Mouse (Mus musculus): Measurements from ENCODE around the gene Tbc1d14.

The Tbc1d14 gene

DNA sequence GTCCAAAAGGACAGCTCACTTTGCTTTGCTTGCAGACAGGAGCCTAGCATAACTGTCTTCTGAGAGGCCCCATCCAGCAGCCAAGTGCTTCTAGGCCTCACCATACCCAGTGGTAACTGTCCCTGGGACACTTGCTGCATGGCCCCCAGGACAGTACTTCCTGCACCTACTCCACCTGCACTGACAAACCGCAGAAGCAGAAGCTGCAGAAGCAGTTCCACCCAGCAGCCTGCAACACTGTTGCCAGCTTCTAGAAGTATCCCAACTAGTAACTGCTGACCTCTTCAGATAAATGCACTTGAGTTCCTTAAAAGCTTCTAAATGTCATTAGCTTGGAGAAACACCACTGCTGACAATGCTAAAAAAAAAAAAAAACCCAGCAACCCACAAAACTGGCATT lies 78.0 kb downstream of the Tbc1d14 start:
- no peak for DNase-seq (ENCODE audit: low spot score in 2 of 2)

- no peak for DNase-seq (ENCODE audit: low spot score in 2 of 2)
These were observed 82.1 kb downstream of the Tbc1d14 start for GRCm38 (mm10) chr5:36510956-36511355.

- DNase-seq (ENCODE audit: low spot score in 2 of 2), result no peak
These were observed 84.7 kb downstream of the Tbc1d14 start for GRCm38 (mm10) chr5:36508351-36508750.

GRCm38 (mm10) chr5:36505643-36506042 lies 87.4 kb downstream of the Tbc1d14 start:
- no peak for DNase-seq (ENCODE audit: low spot score in 2 of 2)

DNA sequence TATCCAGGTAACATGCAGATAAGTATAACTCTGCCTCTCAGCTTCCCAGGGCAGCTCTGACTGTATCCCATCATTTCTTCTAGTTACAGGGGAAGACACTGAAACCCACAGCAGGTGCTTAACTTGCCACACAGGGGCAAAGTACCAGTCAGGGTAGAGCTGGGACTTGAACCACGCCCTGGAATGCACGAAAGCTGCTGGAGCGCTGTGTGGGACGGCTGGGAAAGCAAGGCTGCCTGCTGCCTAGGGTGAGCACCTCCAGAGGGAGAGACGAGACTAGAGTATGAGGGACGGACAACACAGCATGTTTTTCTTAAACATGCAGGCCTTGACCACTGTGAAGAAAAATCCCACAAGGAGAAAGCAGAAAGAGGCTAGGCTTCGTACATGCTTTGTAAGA lies 87.8 kb downstream of the Tbc1d14 start:
- DNase-seq (ENCODE audit: low spot score in 2 of 2), result no peak

GRCm38 (mm10) chr5:36494709-36495108 lies 98.4 kb downstream of the Tbc1d14 start:
- no peak for DNase-seq (ENCODE audit: low spot score in 2 of 2)

DNA sequence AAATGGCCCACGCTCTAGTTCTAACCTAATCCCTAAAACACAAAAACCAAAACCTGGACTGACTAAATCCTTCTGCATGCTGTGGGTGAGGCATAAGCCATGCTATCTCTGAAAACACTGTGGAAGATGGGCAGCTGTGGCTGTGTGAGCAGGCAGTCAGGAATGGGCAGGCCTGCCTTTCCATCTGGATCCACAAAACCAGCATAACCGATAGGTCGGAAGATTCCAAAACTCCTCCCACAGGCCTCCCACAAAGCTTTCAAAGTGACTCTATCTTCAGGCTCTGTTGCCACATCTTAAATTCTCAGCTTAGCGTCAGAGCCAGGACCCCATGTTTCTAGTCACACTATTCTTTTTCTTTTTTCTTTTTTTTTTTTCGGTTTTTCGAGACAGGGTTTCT lies 99.2 kb downstream of the Tbc1d14 start:
- no peak for DNase-seq (ENCODE audit: low spot score in 2 of 2)

DNA sequence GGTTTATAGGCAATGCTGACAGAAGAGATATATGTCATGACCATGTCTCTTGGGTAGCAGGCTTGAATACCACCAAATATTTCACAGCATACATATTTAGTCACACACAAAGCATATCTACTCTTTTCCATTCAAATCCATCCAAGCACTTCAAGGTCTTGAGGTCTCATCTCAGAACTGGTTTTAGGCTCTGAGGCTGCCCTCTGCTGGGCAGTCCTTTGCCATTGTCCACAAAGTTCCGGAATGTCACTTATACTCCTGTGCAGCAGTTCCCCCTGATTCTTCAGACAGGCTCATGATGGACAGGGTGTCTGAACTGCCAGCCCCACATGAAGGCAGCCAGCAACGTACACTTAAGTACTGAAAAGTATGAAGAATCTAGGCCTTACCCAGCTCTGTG lies 103.9 kb downstream of the Tbc1d14 start:
- peak in 1 of 2 experiments; percentile 10 for DNase-seq (ENCODE audit: low spot score in 2 of 2)

DNA sequence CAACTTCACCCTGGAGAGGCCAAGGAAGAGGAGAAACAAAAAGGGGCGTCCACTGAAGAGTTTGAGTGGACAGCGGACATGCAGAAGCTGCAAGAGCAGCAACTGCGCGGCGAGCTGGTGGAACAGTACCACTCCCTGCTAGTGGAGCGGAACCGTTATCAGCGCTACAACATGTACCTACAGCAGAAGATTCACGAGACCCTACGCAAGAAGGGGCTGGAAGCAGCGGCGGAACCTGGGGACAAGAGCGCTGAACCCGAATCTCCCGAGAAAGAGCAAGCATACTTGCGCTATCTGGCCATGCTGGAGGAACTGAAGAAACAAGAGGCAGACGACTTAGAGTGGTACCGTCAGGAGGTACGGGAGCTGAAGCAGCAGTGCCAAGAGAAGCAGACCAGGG lies 107.8 kb downstream of the Tbc1d14 start:
- DNase-seq (ENCODE audit: low spot score in 2 of 2), result no peak

GRCm38 (mm10) chr5:36484171-36484990 lies 108.7 kb downstream of the Tbc1d14 start, which contains the start of the genes Tada2b and Ccdc96:
TSS of gene Tada2b (minus strand) at chr5:36484285.
TSS of gene Ccdc96 (plus strand) at chr5:36484588.
- peak; percentile 96 to 98 for DNase-seq (ENCODE audit: low spot score in 2 of 2)

GRCm38 (mm10) chr5:36483203-36484101 lies 109.6 kb downstream of the Tbc1d14 start:
- peak; percentile 56 to 62 for DNase-seq (ENCODE audit: low spot score in 2 of 2)

- no peak for DNase-seq (ENCODE audit: low spot score in 2 of 2)
These were observed 112.0 kb downstream of the Tbc1d14 start for GRCm38 (mm10) chr5:36481114-36481513.

- DNase-seq (ENCODE audit: low spot score in 2 of 2), result peak in 1 of 2 experiments; percentile 41
These were observed 112.7 kb downstream of the Tbc1d14 start for GRCm38 (mm10) chr5:36480398-36480797.

GRCm38 (mm10) chr5:36479735-36480134 lies 113.3 kb downstream of the Tbc1d14 start:
- DNase-seq (ENCODE audit: low spot score in 2 of 2), result no peak

DNA sequence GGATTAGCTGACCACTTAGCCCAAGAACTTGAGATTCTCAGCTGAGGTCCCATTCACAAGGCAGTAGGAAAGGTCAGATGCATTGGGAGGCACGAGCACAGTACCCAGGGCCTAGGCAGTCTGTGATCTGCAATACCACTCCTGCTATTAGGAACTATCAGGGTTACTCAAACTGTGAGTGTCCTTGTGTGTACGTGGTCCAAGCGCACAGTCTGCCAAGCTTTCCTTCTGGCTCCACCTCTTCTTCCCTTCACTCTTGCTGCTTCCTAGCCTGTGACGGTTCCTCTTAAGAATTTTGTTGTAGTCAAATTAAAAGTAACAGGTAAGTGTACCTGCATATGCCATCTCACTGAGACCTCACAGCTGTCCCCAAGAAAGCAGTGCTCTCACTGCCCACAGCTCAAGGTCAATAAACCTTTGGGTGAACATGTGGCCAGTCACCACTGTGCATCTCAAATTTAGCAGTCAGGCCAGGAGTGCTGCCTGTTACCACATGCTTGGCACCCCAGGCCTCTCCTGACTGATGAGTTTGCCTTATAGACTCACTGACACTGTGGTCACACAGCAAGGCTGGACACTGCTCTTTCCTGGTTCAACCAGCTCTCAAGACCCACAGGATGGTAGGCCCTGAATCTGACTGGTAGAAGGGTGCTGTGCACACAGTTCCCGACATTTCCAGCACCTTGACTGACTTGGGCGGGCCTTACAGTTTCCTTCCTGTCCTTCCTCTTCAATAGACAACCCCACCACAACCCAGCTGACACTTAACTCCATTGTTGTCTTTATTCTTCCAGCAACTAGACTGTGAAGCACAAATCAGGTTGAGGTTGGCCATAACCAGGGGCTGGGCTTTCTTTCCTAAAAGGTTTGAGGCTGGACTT lies 114.3 kb downstream of the Tbc1d14 start:
- DNase-seq (ENCODE audit: low spot score in 2 of 2), result no peak

GRCm38 (mm10) chr5:36477486-36477885 lies 115.6 kb downstream of the Tbc1d14 start:
- no peak for DNase-seq (ENCODE audit: low spot score in 2 of 2)

- peak; percentile 66 to 82 for DNase-seq (ENCODE audit: low spot score in 2 of 2)
These were observed 118.8 kb downstream of the Tbc1d14 start for GRCm38 (mm10) chr5:36474283-36474682.

- DNase-seq (ENCODE audit: low spot score in 2 of 2), result no peak
These were observed 120.0 kb downstream of the Tbc1d14 start for GRCm38 (mm10) chr5:36472876-36473655.

GRCm38 (mm10) chr5:36471206-36471605 lies 121.9 kb downstream of the Tbc1d14 start:
- no peak for DNase-seq (ENCODE audit: low spot score in 2 of 2)

GRCm38 (mm10) chr5:36465889-36466288 lies 127.2 kb downstream of the Tbc1d14 start:
- DNase-seq (ENCODE audit: low spot score in 2 of 2), result no peak
